Mouse (Mus musculus): ENCODE results near the gene Rnf10. TPM values are rescaled to one million over a fixed set of nuclear protein-coding genes. Genes with fewer than 3 reads are reported as not detected.

Rnf10 gene
- polyA plus RNA-seq, 1 experiment from 2014 or later = 75.0 TPM

DNA sequence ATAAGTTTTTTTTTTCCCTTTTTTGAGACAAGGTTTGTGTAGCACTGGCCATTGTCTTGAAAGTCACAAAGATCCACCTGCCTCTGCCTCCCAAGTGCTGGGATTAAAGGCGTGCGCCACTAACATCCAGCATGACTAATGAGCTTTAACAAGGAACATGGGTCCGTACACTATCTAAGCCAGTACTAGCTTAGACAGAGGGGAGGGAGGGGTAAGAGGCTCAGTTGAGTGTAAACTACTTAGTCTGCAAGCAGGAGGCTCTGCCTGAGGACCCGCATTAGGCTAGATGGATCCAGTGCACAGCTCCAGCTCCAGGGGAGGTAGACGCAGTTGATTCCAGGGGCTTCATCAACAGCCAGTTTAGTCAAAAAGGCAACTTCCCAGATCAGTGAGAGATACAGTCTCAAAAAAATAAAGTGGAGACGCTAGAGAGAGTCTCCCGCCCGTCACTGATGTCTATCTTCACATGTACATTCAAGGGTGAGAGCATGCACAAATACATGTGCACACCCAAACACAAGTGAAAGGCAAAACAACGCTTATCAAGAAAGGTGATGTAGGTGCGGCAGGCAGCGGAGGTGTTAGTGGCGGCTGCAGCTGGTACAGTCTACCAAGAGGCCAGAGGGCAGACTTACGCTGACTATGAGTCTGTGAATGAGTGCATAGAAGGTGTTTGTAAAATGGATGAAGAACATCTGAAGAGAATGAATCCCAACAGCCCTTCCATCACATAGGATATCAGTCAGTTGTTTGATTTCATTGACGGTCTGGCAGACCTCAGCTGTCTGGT lies 10.0 kb downstream of the Rnf10 start:
- H3K36me3 ChIP-seq (replicated peaks; ENCODE audit: control insufficient read depth, insufficient read depth, low read depth, low read length) = peaks cover 2% of the 10 kb centered on the region
- H3K9me3 ChIP-seq (replicated peaks; ENCODE audit: control insufficient read depth, low read length) = no peaks in the 10 kb centered on the region
- no peaks in the 10 kb centered on the region for H3K27me3 ChIP-seq (ENCODE audit: control insufficient read depth, insufficient read depth, low read length)
- no peak for ATAC-seq (replicated peaks; ENCODE audit: insufficient number of reproducible peaks, low FRiP score, low TSS enrichment, low read depth)
- H3K4me1 ChIP-seq (ENCODE audit: control insufficient read depth, insufficient read depth, low read length) = no peaks in the 10 kb centered on the region
- H3K27ac ChIP-seq (replicated peaks; ENCODE audit: low read depth, low read length) = no peak overlapping the region
- no peak overlapping the region for H3K9ac ChIP-seq (replicated peaks; ENCODE audit: low read length)
- no peak overlapping the region for H3K4me2 ChIP-seq (ENCODE audit: low read depth, low read length)
- no peak overlapping the region for H3K4me3 ChIP-seq (ENCODE audit: low read depth, low read length)
- DNase-seq (ENCODE audit: low spot score) = no peak
- WGBS = 91% methylated on average over 14 of the region's 14 CpGs

- Histone ChIP-seq H3K4me1 (ENCODE audit: control insufficient read depth, insufficient read depth, low read length) (no peaks in the 10 kb centered on the region), H3K27ac (replicated peaks; ENCODE audit: low read depth, low read length) (no peak overlapping the region), H3K4me2 (ENCODE audit: low read depth, low read length) (no peak overlapping the region), H3K9me3 (replicated peaks; ENCODE audit: control insufficient read depth, low read length) (no peaks in the 10 kb centered on the region), H3K9ac (replicated peaks; ENCODE audit: low read length) (no peak overlapping the region), H3K36me3 (replicated peaks; ENCODE audit: control insufficient read depth, insufficient read depth, low read depth, low read length) (peaks cover 2% of the 10 kb centered on the region), H3K4me3 (ENCODE audit: low read depth, low read length) (no peak overlapping the region), H3K27me3 (ENCODE audit: control insufficient read depth, insufficient read depth, low read length) (no peaks in the 10 kb centered on the region)
- no peak for ATAC-seq (replicated peaks; ENCODE audit: insufficient number of reproducible peaks, low FRiP score, low TSS enrichment, low read depth)
- WGBS = 87% methylated on average over 1 of the region's 1 CpGs
- DNase-seq (ENCODE audit: low spot score) = no peak
Measured at GRCm38 (mm10) chr5:115261880-115262279, 10.8 kb downstream of the Rnf10 start.

DNA sequence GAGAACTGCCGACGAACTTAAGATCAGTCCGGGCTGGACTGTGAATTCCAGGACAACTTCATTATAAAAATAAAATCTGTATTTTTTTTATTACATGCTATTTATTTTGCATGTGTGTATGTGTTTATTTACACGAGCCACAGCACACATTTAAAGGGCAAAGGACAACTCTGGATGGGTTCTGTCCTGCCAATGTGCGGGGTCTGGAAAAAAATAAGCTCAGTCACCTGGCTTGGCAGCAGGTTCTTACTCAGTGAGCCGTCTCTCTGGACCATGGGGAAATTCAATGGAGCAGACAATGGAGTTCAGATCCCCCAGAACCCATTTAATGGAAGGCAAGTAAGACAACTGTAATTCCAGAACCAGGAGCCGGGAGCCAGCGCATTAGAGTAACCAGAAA lies 11.6 kb downstream of the Rnf10 start:
- WGBS = 89% methylated on average over 8 of the region's 8 CpGs
- Histone ChIP-seq H3K36me3 (replicated peaks; ENCODE audit: control insufficient read depth, insufficient read depth, low read depth, low read length) (peaks cover 8% of the 10 kb centered on the region), H3K4me3 (ENCODE audit: low read depth, low read length) (no peak overlapping the region)

DNA sequence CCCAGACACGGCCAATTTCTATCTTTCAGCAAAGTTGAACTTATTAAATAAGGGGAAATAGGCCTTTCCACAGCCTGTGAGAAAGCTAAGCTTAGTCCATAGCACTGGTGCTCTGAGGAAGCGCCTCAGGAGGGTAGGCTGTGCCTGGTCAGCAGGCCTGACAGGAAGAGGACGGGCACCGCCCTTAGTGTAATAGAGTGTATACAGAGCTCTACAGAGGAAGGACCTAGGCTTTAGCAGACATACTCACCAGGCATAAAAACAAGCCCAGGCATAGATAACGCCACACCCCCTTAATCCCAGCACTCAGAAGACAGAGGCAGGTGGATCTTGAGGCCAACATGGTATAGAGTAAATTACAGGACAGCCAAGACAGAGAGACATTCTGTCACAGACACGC lies 12.3 kb downstream of the Rnf10 start:
- no peak overlapping the region for H3K27ac ChIP-seq (replicated peaks; ENCODE audit: low read depth, low read length)
- 88% methylated on average over 6 of the region's 6 CpGs for WGBS
- peaks cover 9% of the 10 kb centered on the region for H3K36me3 ChIP-seq (replicated peaks; ENCODE audit: control insufficient read depth, insufficient read depth, low read depth, low read length)
- no peak overlapping the region for H3K4me3 ChIP-seq (ENCODE audit: low read depth, low read length)
- no peaks in the 10 kb centered on the region for H3K4me1 ChIP-seq (ENCODE audit: control insufficient read depth, insufficient read depth, low read length)
- H3K27me3 ChIP-seq (ENCODE audit: control insufficient read depth, insufficient read depth, low read length) = no peaks in the 10 kb centered on the region
- H3K9ac ChIP-seq (replicated peaks; ENCODE audit: low read length) = no peak overlapping the region
- H3K4me2 ChIP-seq (ENCODE audit: low read depth, low read length) = no peak overlapping the region
- no peaks in the 10 kb centered on the region for H3K9me3 ChIP-seq (replicated peaks; ENCODE audit: control insufficient read depth, low read length)
- DNase-seq (ENCODE audit: low spot score) (no peak), ATAC-seq (replicated peaks; ENCODE audit: insufficient number of reproducible peaks, low FRiP score, low TSS enrichment, low read depth) (no peak)

More for the DNA sequence above, 11.6 kb downstream of the Rnf10 start:
- H3K27ac ChIP-seq (replicated peaks; ENCODE audit: low read depth, low read length) = no peak overlapping the region
- H3K9me3 ChIP-seq (replicated peaks; ENCODE audit: control insufficient read depth, low read length) = no peaks in the 10 kb centered on the region
- no peak for DNase-seq (ENCODE audit: low spot score)
- H3K9ac ChIP-seq (replicated peaks; ENCODE audit: low read length) = no peak overlapping the region
- H3K4me1 ChIP-seq (ENCODE audit: control insufficient read depth, insufficient read depth, low read length) = no peaks in the 10 kb centered on the region
- no peak overlapping the region for H3K4me2 ChIP-seq (ENCODE audit: low read depth, low read length)
- ATAC-seq (replicated peaks; ENCODE audit: insufficient number of reproducible peaks, low FRiP score, low TSS enrichment, low read depth) = no peak
- H3K27me3 ChIP-seq (ENCODE audit: control insufficient read depth, insufficient read depth, low read length) = no peaks in the 10 kb centered on the region

DNA sequence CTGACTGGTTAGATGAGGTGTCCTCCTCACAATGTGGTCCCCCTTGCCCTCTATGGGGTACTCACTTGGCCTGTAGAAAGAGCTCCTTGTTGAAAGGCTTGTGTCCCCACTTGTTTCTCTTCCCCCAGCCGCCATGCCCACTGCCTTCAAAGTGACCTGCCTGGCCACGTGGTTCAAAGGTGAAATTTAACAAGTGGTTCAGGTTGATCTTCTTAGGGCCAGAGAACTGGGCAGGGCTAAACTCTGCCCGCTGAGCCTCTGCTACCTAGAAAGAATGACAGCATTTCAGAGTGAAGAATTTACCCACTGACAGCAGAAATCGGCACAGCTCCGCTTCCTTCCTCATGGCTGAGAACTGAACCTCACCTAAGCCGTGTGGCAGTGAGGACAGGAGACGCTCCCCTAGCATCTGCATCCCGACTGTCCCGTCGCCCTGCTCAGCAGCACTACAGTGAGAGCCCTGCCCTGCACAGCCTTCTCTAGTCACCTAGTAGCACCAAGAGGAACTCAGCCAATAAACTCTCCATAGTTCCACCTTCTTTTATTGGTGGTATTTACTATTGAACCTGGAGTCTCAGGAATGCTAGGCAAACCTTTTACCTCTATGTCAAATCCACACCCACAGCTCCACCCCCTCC lies 15.7 kb downstream of the Rnf10 start:
- Histone ChIP-seq H3K4me1 (ENCODE audit: control insufficient read depth, insufficient read depth, low read length) (no peaks in the 10 kb centered on the region), H3K36me3 (replicated peaks; ENCODE audit: control insufficient read depth, insufficient read depth, low read depth, low read length) (peaks cover 12% of the 10 kb centered on the region), H3K9me3 (replicated peaks; ENCODE audit: control insufficient read depth, low read length) (no peaks in the 10 kb centered on the region), H3K27ac (replicated peaks; ENCODE audit: low read depth, low read length) (no peak overlapping the region), H3K27me3 (ENCODE audit: control insufficient read depth, insufficient read depth, low read length) (no peaks in the 10 kb centered on the region), H3K4me2 (ENCODE audit: low read depth, low read length) (no peak overlapping the region), H3K4me3 (ENCODE audit: low read depth, low read length) (no peak overlapping the region), H3K9ac (replicated peaks; ENCODE audit: low read length) (no peak overlapping the region)
- ATAC-seq (replicated peaks; ENCODE audit: insufficient number of reproducible peaks, low FRiP score, low TSS enrichment, low read depth) (no peak), DNase-seq (ENCODE audit: low spot score) (no peak)
- WGBS = 91% methylated on average over 10 of the region's 10 CpGs

DNA sequence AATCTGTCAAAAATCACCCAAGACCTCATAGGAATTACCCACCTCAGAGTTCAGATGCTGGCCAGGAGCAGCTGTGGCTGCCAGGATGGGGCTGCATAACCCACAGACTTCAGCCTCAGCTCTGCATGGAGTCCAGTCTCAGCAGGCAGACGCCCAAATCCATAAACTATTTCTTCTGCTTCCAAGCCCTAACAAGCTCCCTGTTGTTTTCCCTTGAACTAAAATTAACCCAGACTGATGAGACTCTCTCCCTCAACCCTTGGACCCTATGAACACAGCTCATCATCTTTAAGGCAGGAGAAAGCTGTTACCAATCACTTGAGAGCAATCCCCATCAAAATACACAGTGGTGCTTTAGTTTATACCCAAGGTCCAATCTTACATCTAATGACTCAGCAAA lies 17.2 kb downstream of the Rnf10 start:
- Histone ChIP-seq H3K4me3 (ENCODE audit: low read depth, low read length) (no peak overlapping the region), H3K36me3 (replicated peaks; ENCODE audit: control insufficient read depth, insufficient read depth, low read depth, low read length) (peaks cover 20% of the 10 kb centered on the region), H3K9me3 (replicated peaks; ENCODE audit: control insufficient read depth, low read length) (no peaks in the 10 kb centered on the region), H3K27me3 (ENCODE audit: control insufficient read depth, insufficient read depth, low read length) (no peaks in the 10 kb centered on the region), H3K4me1 (ENCODE audit: control insufficient read depth, insufficient read depth, low read length) (no peaks in the 10 kb centered on the region), H3K9ac (replicated peaks; ENCODE audit: low read length) (no peak overlapping the region), H3K4me2 (ENCODE audit: low read depth, low read length) (no peak overlapping the region), H3K27ac (replicated peaks; ENCODE audit: low read depth, low read length) (no peak overlapping the region)
- no peak for ATAC-seq (replicated peaks; ENCODE audit: insufficient number of reproducible peaks, low FRiP score, low TSS enrichment, low read depth)
- 70% methylated on average over 1 of the region's 1 CpGs for WGBS
- no peak for DNase-seq (ENCODE audit: low spot score)

- Histone ChIP-seq H3K4me3 (ENCODE audit: low read depth, low read length) (no peak overlapping the region), H3K4me2 (ENCODE audit: low read depth, low read length) (no peak overlapping the region), H3K4me1 (ENCODE audit: control insufficient read depth, insufficient read depth, low read length) (no peaks in the 10 kb centered on the region; the same call in 1 of the 2 replicates), H3K27me3 (ENCODE audit: control insufficient read depth, insufficient read depth, low read length) (peaks cover 3% of the 10 kb centered on the region; the same call in 1 of the 2 replicates), H3K9me3 (replicated peaks; ENCODE audit: control insufficient read depth, low read length) (no peaks in the 10 kb centered on the region), H3K9ac (replicated peaks; ENCODE audit: low read length) (no peak overlapping the region), H3K36me3 (replicated peaks; ENCODE audit: control insufficient read depth, insufficient read depth, low read depth, low read length) (peaks cover 26% of the 10 kb centered on the region), H3K27ac (replicated peaks; ENCODE audit: low read depth, low read length) (no peak overlapping the region)
- ATAC-seq (replicated peaks; ENCODE audit: insufficient number of reproducible peaks, low FRiP score, low TSS enrichment, low read depth) (no peak), DNase-seq (ENCODE audit: low spot score) (no peak)
- WGBS = 87% methylated on average over 11 of the region's 11 CpGs
Measured at GRCm38 (mm10) chr5:115240191-115240590, 32.5 kb downstream of the Rnf10 start.

GRCm38 (mm10) chr5:115238729-115239195 lies 33.9 kb downstream of the Rnf10 start:
- no peak overlapping the region for H3K9ac ChIP-seq (replicated peaks; ENCODE audit: low read length)
- H3K9me3 ChIP-seq (replicated peaks; ENCODE audit: control insufficient read depth, low read length) = no peaks in the 10 kb centered on the region
- peaks cover 17% of the 10 kb centered on the region for H3K36me3 ChIP-seq (replicated peaks; ENCODE audit: control insufficient read depth, insufficient read depth, low read depth, low read length)
- WGBS = 7% methylated on average over 11 of the region's 11 CpGs
- DNase-seq (ENCODE audit: low spot score) = no peak
- H3K27me3 ChIP-seq (ENCODE audit: control insufficient read depth, insufficient read depth, low read length) = peaks cover 3% of the 10 kb centered on the region; the same call in 1 of the 2 replicates
- H3K4me1 ChIP-seq (ENCODE audit: control insufficient read depth, insufficient read depth, low read length) = no peaks in the 10 kb centered on the region; the same call in 1 of the 2 replicates
- ATAC-seq (replicated peaks; ENCODE audit: insufficient number of reproducible peaks, low FRiP score, low TSS enrichment, low read depth) = no peak
- H3K4me3 ChIP-seq (ENCODE audit: low read depth, low read length) = peak overlapping the region; percentile 84
- H3K27ac ChIP-seq (replicated peaks; ENCODE audit: low read depth, low read length) = no peak overlapping the region
- H3K4me2 ChIP-seq (ENCODE audit: low read depth, low read length) = peak overlapping the region; percentile 82; the same call in 1 of the 2 replicates

All from embryonic facial prominence, embryonic 11.5 days (tissue).